Mouse (Mus musculus) spleen, postnatal 14 days (tissue): Measurements from ENCODE around the gene Yipf1.
"Not testable (repeated sequence)": the region's sequence is repeated elsewhere in the genome, so short reads cannot be mapped to it uniquely, and the experiment has no call there.

ENCODE experiments used
- DNase-seq, 2 experiments: peaks; one replicate each; pipeline ENCODE4 v3.0.0; 2021 to 2022; ENCODE audit warnings: low spot score in 2 of 2

Yipf1 gene

DNA sequence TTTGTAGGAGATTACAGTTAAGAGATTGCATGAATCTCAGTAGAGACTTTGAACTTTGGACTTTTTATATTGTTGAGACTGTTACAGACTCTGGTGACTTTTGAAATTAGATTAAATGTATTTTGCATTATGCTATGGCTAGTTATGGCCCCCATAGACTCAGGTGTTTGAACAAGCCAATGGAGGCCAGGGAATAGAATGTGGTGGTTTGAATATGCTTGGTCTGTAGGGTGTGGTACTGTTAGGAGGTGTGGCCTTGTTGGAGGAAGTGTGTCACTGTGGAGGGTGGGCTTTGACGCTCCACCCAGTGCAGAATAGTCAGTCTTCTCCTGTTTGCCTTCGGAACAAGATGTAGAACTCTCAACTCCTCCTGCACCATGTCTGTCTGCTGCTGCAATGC is 8.9 kb downstream of the Yipf1 start:
- DNase-seq, result no peak

DNA sequence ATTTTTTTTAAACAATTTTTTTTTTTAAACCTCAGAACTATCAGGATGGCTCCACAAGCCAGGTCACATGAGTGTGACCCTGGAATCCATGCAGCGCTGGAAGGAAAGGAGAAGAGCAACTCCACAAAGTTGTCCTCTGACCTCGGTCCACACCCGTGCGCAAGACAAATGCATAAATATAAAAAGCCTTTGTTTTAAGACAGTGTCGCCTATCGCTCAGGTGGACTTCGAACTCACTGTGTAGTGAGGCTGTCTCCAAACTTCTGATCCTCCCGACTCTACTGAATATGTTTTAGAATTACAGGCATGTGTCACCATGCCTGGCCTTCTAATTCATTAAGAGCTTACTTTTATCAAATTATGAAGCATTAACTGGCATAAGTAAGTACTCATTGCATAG is 14.4 kb downstream of the Yipf1 start:
- DNase-seq, result no peak

DNA sequence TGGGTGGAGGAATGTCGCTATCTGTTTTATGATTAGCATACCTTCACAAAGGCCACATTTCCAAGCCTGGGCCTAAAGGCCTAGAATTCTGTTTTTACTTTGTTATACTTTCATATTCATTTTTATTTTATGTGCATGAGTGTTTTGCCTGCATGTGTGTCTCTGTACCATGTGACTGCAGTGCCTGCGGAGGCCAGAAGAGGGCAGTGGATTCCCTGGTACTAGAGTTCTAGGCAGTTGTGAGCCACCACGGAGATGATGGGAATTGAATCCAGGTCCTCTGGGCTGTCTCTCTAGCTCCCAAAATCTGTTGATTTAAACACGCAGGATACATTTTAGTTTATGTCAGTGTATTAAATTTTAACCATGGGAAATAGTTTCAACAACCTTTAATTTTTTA is 19.4 kb downstream of the Yipf1 start:
- DNase-seq, result no peak

DNA sequence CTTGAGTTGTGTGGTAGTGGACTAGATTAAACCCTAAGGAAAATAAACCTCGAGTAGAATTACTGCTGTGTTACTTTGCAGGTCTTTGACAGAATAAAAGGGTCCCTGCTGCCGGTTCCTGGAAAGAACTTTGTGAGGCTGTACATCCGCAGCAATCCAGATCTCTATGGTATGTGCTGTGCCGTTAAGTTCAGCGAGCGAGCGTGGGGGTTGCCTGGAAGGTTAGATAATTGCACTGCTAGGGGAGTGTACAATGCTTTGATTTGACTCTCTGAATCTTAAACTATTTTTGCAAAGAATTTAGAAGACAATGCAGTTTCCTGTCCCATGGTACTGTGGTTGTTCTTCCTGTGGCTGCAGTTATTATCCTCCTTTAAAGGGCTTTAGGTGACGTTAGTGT is 22.2 kb downstream of the Yipf1 start:
- no peak for DNase-seq

DNA sequence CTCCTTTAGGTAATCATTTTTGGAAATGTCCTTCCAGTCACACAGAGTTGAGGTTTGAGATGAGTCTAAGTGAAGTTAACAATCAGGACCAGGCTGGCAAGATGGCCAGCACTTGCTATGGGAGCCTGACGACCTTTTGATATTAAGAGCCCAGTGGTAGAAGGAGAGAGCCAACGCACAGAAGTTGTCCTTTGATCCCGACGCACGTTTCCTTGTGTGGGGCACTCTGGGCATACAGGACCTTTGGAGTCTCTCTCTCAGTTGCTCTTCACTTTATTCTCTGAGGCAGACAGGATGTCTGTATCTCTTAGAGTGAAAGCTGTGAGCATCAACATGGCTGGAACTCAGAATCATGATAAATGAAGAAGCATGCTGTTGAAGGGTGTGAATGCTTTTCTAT is 23.3 kb downstream of the Yipf1 start:
- no peak for DNase-seq

DNA sequence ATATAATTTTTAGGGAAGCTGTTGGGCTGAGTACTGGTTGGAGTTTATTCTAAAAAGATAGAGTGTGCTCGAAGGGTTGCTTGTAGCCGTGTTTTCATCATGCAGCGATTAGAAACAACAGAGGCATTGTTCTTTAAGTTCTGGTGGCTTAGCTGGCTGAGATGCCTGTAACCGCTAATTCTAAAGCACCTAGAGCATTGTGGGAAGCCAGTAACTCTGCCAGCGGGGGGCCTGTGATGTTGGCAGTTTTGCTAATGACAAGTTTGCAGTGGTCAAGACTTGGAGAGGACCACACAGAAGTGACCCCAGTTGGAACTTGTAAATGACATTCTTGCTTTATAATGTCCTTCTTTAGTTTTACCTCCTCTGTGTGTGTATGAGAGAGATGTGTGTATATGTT is 27.2 kb downstream of the Yipf1 start:
- no peak for DNase-seq

DNA sequence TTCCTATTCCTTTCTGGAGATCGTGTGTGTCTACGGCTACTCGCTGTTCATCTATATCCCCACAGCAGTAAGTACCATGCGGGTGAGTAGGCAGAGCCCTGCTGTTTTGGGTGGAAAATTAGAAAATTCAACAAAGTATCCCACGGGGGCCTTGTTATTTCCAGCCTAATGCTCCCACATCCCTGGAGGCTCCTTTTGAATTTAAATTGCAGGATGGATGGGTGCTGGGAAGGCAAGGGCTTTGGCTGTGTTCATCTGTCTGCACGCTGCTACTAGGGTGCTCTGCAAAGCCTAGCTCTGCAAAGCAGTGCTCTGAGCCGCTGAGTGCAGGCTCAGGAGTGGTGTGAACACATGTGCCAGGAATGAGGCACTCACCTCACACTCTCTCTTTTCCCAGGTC is 30.4 kb downstream of the Yipf1 start:
- no peak for DNase-seq

DNA sequence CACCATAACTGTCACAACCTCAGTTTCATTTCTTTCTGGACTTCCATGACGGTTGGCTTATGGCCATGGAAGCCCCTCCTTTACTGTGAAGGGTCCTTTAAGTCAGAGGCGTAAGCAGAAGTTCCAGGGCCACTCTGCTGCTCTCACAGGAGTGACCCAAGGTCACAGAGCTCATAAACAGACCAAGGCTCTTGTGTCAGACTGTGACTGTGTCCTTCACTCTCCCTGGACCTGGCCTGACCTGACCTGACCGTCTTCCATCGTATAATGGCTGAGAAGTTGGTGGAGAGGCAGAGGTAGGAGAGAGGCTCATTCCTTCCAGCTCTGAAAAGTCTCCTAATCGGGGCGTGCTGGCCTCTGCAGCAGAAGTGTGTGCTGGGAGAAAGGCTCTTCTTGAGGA is 33.1 kb downstream of the Yipf1 start:
- no peak for DNase-seq

DNA sequence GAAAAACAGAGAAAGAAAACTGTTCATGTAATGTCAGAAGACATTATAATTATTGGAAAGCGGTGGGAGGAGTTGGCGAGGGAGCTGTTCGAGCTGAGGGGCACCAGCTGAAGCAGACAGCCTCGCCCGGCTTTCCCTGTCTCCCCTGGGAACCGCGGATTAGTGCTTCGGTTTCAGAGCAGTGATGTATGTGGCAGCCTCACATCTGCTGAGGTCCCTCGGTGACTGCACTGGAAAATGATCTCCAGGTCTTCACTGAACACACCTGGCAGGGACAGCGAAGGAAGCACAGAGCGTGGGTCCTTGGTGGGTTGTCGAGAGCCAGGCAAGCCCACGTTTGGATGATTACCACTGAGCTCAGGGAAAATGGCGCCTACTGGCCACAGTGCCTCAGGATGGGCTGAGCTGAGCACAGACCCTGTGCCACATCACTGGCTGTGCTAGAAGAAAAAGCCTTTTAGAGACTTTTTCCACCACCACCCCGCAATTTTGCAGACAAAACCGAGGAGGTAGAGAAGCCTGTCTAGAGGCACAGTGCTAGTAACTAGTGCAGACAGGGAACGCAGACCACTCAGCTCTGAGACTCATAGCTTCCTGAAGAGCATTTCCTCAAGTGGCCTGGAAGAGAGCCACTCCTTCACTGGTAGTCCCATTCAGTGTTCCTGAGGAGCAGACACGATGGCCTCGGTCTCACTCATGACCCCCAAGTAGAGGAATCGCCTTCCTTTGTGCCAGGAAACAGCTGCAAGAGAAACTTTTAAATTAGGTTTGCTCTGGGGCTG is 34.6 kb downstream of the Yipf1 start:
- no peak for DNase-seq

DNA sequence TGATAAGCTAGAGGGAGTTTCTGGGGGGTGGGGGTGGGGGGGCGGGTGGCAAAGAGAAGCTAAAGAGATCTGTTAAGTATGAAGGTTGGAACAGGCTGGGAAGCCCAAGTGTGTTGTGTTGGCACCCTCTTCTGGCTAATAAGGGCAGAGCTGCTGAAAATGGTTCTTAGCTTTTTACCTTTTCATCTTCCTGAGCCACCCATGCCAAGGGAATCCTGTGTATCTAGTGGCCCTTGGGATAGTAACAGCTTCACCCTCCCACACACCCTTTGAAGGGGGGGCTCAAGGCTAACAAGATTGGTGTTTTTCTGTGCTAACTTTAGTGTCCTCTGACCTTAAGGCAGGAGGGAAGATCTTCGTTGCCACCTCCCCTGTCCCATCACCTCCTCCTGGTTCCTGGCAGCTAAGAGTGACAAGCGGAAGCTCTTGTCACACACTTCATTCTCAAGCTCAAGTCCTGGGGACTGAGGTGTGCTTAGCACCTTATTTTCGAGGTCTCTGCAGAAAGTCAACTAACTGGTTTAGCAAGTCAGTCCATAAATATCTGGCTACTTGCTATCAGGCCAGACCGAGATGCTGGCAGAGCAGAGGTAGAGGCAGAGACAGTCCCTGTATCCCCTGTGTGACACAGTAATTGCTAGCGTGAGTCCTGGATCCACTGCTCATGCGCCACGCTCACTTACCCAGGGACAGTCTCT is 35.3 kb downstream of the Yipf1 start:
- DNase-seq, result no peak

DNA sequence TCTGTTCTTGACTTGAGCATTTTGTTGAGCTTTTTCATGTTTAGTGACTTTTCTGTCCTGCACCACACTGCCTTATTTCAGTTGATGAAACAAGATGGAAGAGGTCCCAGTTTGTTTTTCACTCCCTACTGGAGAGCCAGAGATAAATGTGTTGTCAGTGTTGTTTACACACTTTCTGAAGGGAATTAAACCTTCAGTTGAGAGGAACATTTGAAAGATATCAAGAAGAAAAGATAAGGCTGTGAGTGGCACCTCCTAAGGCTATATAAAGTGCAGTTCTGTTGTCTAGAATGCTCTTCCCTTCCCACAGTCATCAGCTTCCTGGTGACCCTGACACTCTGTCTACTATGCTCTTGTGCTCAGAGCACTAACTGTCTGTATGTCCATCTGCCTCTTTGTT is 37.2 kb downstream of the Yipf1 start:
- DNase-seq, result no peak

DNA sequence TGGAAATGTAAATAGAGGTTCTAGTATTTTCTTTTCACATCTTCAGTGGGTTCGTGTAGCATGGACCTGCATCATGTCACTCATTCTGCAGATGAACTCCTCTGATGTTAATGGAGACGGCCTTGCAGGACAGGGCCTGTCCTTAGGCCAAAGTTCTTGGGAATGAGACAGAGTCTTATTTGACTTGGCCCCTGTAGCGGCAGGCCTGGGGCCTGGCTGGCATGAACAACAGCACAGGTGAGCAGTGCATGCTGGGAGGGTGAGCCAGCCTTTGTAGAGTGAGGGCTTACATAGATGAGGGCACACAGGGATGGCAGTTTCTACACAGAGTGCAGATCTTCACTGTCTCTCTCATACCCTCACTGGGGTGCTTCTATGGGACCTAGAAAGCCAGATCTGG is 39.4 kb downstream of the Yipf1 start:
- DNase-seq, result no peak

DNA sequence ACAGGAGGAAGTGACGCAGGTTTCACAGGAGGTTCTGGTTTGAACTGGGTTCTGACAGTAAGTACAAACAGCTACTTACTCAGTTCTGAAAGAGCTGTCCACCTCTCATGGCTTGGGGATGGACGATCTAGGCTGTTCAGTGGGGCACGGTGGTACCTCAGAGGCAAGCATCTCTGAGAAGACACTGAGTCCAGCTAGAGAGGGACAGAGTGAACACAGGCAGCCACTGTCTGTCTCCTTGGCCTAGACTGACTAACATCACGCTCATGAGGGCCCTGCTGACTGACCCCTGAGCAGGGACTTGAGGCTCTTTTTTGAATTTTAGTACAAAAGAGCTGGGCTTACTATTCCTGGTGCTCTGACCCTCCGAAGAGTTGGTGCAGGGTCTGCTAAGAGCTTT is 40.0 kb downstream of the Yipf1 start:
- no peak for DNase-seq

DNA sequence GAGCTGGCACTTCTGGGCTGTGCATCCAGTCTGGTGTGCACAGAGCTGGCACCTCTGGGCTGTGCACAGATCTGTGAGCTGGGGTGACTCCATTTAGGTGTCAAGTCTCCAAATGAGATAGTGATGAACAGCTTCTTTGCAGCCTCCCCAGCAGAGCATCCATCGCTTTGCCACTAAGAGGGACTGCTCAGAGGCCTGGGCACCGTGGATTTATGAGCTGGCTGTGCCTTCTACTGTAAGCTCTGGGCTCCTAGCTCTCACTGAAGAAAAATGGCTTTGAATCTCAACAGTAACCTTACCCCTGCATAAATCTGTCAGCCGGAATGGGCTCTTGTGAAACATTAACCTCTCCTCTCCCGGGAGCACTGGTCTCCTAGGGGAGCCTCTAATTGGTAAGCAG is 40.4 kb downstream of the Yipf1 start:
- DNase-seq, result no peak

DNA sequence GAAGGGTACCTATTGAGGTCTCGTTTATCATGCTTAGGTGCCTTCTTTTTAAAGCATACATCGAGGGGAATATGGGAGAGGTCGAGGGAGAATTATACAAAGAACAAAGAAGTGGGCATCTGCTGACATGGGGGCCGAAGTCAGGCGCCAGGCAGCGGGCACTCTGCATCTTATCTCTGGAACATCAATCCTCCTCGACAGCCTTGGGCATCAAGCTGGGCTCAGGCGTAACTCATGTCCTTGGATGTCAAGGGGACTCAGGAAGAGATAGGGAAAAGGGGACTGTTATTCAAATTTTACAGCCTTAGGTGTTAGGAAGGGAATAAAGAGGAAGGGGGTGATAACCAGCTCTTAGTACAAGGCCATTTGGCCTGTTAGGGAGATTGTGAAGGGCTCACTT is 43.0 kb downstream of the Yipf1 start:
- not testable (repeated sequence) for DNase-seq

DNA sequence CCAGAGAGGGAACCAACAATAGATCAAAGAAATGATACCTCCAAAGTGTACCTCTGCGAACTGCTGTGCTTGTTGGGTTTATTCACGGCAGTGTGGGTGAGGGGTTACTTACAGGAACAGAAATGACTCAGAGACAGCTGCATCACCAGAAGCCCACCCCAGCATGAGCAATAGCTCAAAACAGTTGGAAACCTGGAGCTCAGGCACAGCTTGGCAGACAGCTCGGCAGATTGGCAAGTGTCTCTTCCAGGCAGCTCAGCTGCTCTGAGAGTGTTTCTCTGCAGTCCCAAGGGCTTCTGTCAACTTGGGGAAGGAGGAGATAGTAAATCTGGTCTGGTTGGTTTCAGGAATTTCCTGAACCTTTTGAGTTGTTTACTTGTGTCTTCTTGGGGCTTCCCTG is 44.3 kb downstream of the Yipf1 start:
- no peak for DNase-seq

DNA sequence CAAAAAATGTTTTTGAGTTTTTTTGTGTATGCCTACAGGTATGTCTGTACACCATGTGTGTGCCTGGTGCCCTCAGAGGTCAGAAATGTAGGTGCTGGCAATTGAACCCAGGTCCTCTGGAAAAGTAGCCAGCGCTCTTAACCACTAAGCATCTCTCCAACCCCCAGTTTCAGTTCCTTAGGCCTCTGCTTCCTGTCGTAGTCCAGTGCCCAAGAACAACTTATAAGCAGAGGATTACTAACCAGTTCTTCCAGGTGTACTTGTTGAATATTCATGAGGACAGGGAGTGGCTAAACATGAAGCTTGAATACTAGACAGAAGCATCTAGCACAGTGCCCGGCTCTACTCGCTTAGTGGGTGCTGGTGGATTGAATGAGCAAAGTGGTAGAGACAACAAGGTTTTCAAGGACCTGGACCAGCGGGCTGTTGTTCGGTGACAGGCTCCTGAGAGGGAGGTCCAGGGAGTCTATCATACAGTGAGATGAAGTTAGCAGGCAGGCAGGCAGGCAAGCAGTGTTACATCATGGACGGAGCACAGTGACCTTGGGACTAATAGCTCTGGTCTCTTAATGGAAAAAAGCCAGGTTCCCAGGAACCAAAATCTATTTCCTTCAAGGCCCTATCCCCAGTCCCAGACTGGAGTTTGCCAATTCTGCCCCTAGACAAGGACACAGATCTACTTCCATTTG is 46.4 kb downstream of the Yipf1 start:
- DNase-seq, result no peak

DNA sequence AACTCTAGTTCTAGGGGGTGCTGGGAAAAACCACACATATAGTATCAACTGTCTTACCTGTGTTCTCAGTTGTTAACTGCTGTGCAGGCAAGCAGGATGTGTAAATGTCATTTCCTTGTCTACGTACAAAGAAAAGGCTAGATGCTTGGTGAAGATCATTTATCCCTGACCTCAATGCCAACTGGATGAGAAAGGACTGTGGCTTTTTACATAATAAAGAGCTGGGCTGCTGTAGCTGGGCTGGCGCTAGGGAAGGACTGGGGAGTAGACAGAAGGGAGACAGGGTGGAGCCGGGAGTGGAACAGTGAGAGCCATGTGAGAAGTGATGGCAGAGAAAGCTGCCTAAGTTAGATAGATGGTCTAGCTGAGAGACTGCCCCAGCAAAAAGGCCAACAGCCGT is 48.6 kb downstream of the Yipf1 start:
- DNase-seq, result no peak

DNA sequence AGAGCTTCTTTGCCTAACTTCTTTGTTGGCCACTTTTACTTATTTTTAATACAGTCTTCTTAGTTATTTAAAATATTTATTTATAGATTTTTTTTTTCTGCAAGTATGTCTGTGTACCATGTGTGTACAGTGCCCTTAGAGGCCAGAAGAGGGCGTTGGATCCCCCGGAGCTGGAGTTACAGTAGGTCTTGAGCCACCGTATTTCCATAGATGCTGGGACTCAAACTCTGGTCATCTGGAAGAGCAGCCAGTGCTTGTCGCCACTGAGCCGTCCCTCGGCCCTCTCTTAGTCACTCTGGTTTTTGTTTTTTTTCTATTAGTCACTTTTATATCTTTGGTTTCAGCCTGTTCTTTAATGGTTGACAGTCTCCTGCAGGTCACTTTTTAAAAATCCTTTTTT is 49.4 kb downstream of the Yipf1 start:
- no peak for DNase-seq

DNA sequence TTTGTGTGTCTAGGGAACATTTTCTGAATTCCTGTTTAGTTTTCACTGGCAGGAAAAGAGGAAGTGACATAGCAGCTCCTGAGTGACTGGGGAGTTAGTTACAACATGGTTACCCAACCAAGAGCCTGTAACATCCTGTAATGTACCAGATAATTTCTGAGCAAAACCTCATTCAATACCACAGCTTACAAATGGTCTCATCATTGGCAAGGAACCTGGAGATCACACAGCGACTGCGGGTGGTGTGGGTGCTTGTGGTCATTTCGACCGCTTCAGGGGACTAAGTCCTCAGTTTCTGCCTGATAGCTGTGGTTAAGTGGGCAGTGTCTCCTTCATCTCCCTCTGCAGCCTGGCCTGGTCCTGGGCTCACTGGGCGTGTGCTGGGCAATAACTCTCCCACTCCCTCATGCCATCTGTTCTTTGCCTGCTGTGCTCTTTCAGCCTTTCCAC is 50.1 kb downstream of the Yipf1 start:
- no peak for DNase-seq

DNA sequence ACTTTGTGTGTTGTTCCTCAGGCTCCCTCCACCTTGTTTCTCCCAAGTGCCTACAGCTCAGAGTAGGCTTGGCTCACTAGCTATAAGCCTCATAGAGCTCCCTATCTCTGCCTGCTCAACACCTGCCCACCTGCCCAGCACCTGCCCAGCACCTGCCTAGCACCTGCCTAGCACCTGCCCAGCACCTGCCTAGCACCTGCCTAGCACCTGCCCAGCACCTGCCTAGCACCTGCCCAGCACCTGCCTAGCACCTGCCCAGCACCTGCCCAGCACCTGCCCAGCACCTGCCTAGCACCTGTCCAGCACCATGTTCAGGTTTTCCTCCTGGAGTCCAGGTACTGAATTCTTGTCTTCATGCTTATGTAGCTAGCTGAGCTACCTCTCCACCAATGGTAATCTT is 52.2 kb downstream of the Yipf1 start:
- DNase-seq, result not testable (repeated sequence)

DNA sequence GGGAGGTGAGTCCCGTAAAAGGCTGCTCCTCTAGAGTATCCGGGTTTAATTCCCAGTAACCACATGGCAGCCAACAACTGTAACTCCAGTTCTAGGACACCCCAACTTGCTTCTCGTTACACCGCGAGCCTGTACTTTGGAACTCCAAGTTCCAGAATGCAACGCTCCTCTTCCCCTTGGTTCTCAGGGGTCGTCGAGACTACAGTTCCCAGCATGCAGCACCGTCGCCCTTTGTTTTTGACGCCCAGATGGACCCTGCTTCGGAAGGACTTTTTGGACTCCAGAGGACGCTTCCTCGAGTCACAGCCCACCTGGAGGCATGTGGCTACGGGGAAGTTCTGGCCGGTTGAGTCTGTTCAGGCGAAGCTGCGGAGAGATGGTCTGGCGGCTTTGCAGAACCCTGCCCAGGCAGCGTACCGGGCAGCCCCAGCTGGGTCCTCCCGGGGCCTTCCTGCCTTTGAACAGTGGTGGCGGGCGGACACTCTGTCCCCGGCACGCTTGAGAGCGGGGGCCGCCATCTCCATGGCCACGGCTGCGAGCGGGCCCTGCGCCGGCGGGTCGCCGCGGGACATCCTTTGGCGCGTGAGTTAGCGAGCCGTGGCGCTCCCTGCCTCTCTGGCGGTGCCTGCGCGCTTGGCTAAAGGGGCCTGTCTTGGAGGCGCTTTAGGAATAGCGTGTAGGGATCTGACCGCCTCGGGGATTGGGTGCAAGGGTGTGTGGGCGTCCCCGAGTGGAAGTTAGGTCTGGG is 53.6 kb downstream of the Yipf1 start, which contains the start of gene Ndc1:
Gene Ndc1 (plus strand): TSS at position 218 of the 748 bp plus-strand sequence.
- peak; percentile 69 to 74 for DNase-seq
